Mouse (Mus musculus): ENCODE measurements around the gene Dpp9.

The Dpp9 gene

DNA sequence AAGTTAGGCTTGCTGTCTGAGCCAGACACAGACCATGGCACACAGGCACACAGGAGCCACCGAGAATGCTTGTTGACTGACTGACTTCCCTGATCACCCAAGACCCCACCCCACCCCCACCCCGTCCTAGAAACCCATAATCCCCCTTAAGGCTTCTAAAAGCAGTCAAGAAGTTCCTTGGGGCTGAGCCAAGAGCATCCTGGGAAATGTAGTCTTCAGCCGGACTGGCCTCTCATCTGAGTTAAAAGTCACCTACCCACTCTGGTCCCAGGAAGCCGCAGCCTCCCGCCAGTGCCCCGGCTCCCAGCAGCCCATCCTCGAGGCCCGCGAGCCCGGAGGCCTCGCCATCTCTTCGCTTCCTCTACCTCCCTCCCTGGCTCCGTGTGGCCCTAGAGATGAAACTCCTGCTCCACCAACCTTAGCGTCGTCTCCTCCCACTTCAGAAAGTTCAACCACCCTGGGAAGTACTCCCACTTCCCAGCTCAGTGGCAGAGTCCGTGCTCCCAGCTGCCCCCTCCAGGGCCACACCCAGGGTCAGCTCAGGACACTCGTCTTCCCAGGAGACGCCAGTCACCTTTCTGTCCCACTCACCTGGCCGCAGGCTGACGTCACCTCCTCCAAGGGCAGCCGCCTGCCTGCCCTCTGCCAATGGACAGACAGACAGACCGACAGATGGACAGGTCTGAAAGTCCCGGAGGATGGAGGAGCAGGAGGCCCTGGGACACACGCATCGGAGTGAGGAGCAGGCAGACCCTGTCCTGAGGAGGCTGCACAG lies 80.7 kb downstream of the Dpp9 start:
- DNase-seq: no peak

Measured in kidney, adult 11 months (tissue).